Mouse (Mus musculus) testis, adult 2 months (tissue): Measurements from ENCODE around the gene Bbc3.

Experiments
- CTCF ChIP-seq: fragments of 200-500 bp; IDR thresholded peaks from 2 replicates; pipeline ENCODE4 v1.5.1; 2012; ENCODE audit warnings: low read depth, mild to moderate bottlenecking, inconsistent platforms, low read length, moderate library complexity; ENCODE audit not compliant: control insufficient read depth, insufficient read depth, insufficient replicate concordance
- POLR2A ChIP-seq: fragments of 200-500 bp; IDR thresholded peaks from 2 replicates; pipeline ENCODE4 v1.6.1; 2012; ENCODE audit warnings: low read depth, mild to moderate bottlenecking, inconsistent platforms, low read length, moderate library complexity; ENCODE audit not compliant: control insufficient read depth

GRCm38 (mm10) chr7:16315222-16315759 lies 7.1 kb downstream of the Bbc3 start:
- TF ChIP-seq CTCF: no peak
- no peak for TF ChIP-seq POLR2A
